Mouse (Mus musculus): ENCODE data around the gene Il12rb2. TPM values are rescaled to one million over a fixed set of nuclear protein-coding genes. Genes with fewer than 3 reads are reported as not detected.
A peak's percentile ranks its signal among the peaks of the same experiment; 100 is the strongest.

The Il12rb2 gene
- under 1 TPM in 3 of 4 experiments, not detected in 1; 0.14 to 0.19 (median 0.16) TPM for total RNA-seq (2022)

GRCm38 (mm10) chr6:67375982-67376391 is at the start of gene Il12rb2:
Gene Il12rb2 (minus strand): TSS chr6:67376188.
- no peak for DNase-seq (ENCODE audit: low spot score in 2 of 2)

DNA sequence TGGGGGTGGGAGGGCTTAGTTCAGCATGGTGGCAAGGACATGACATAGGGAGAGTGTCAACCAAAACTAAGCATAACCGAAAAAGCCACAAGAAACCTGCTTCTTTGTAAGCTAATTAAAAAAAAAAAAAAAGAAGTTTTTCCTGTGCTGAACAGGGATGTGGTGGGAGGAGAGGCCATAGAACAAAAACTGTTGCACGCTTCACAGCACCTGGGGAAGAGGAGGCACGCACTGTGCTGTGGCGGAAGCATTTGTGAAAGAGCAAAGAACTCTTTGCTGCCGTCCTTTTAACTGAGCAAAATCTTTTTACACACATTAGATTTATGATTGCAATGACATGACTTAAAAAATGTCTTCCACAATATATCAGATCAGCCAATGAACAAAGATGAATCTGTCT is 45.8 kb upstream of the Il12rb2 start:
- DNase-seq (ENCODE audit: low spot score in 2 of 2) = no peak

- DNase-seq (ENCODE audit: low spot score in 2 of 2) = no peak
These were observed 40.6 kb upstream of the Il12rb2 start for GRCm38 (mm10) chr6:67416557-67416956.

GRCm38 (mm10) chr6:67415276-67415675 is 39.3 kb upstream of the Il12rb2 start:
- no peak for DNase-seq (ENCODE audit: low spot score in 2 of 2)

DNA sequence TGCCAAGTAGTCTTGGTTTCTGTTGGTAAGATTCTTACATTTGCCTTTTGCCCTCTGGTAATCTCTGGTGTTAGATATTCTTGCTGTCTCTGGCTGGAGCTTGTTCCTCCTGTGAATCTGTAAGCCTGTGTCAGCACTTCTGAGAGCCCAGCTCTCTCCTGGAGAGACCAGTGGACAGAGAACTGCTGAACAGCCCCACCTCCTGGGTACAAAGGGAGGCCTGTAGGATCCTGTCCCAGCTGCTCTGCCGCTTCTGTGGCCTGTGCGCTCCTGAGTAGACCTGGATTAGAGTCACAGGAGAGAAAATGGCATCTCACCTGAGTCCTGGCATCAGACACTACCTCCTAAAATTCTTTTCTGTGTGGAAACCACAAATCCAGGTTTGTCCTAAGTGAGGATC is 37.4 kb upstream of the Il12rb2 start:
- DNase-seq (ENCODE audit: low spot score in 2 of 2) = no peak

DNA sequence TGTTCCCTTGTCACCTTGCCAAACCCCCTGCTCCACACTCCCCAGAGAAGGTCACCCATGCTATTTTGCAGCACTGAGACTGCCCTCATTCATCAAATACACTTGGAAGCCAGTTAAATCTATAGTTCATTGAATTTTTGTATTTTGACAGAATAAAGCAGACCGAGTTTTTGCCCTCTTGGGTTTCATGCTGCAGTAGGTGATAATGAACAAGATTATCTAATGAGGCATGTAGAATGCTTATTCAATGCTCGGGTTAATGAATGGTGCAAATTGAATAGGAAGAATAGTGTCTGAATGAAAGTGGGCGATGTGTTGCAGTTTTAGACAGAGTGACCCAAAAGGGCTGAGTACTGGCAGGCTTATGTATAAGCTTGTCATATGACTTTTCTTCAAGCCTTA is 29.3 kb upstream of the Il12rb2 start:
- no peak for DNase-seq (ENCODE audit: low spot score in 2 of 2)

GRCm38 (mm10) chr6:67399551-67399950 is 23.6 kb upstream of the Il12rb2 start:
- DNase-seq (ENCODE audit: low spot score in 2 of 2) = no peak

DNA sequence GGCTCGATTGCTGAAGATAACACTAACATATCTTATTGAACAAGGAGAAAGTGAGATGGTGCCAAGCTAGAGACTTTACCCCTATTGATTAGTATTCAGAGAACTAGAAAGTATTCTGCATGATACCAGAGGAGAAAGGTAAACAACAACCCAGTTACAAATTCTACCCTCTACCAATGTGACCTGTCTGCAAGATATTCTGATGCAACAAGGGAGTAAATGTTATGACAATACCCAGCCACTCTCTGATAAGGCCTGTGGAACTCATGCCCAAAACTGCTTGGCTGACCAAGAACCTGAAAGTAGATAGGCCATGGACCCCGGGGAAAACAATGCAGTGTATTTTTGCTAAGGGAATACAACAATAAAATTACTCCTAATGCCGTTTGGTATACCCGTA is 10.2 kb downstream of the Il12rb2 start:
- DNase-seq (ENCODE audit: low spot score in 2 of 2) = no peak

DNA sequence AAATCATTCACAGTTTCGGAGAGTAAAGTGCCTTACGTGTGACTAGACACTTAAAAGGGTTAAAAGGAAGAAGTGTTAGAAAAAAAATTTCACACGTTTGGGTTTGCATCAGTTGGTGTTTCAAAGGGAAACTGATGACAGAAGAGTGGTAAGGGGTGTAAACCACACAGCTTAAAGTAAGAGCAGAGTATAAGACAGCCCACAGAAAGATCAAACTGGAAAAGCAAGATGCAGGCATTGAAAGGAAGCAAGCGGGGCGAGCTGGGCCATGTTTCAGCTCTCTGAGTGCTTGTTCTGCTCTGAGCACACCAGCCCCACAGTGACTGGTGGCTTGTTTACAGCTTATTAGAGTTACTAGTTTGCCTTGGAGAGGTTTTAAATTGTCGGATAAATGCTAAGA is 27.9 kb downstream of the Il12rb2 start:
- DNase-seq (ENCODE audit: low spot score in 2 of 2) = no peak

- DNase-seq (ENCODE audit: low spot score in 2 of 2) = no peak
These were observed 36.5 kb downstream of the Il12rb2 start for GRCm38 (mm10) chr6:67339494-67339893.

- no peak for DNase-seq (ENCODE audit: low spot score in 2 of 2)
These were observed 38.0 kb downstream of the Il12rb2 start for GRCm38 (mm10) chr6:67337943-67338342.

- no peak for DNase-seq (ENCODE audit: low spot score in 2 of 2)
These were observed 52.2 kb downstream of the Il12rb2 start for GRCm38 (mm10) chr6:67323788-67324187.

- peak; percentile 41 to 43 for DNase-seq (ENCODE audit: low spot score in 2 of 2)
These were observed 57.5 kb downstream of the Il12rb2 start for GRCm38 (mm10) chr6:67318451-67318850.

- DNase-seq (ENCODE audit: low spot score in 2 of 2) = no peak
These were observed 58.1 kb downstream of the Il12rb2 start for GRCm38 (mm10) chr6:67317827-67318338.

DNA sequence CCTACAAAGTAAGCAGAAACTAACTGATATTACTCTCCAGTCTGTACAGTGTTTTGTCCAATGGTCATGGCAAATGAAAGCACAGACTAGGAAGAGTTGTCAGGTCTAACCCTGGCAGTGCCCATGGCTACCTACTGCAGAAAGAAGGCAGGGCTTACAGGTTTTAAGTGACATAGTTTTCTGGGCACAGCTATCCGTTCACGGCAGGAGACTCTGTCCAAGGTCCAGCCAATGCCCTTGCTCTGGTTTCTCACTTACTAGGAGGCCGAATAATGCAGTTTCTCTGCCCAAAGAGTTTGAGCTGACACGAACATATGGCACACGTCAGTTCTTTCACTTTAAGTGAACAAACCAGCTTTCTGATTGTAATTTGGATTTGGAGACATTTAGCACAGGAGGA is 58.9 kb downstream of the Il12rb2 start:
- DNase-seq (ENCODE audit: low spot score in 2 of 2) = no peak

DNA sequence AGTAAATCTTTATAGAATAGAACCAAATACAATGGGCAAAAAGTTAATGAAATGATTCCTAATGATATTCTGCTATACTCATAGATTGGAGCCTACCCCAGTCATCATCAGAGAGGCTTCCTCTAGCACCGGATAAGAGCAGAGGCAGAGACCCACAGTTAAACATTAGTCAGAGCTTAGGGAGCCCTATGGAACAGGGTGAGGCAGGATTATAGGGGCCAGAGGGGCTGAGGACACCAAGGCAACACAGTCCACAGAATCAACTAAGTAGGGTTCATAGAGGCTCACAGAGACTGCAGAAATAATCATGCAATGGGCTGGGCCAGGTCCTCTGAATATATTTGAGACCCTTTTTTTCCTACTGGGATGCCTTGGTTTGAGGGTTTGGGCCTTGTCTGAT is 61.3 kb downstream of the Il12rb2 start:
- no peak for DNase-seq (ENCODE audit: low spot score in 2 of 2)

DNA sequence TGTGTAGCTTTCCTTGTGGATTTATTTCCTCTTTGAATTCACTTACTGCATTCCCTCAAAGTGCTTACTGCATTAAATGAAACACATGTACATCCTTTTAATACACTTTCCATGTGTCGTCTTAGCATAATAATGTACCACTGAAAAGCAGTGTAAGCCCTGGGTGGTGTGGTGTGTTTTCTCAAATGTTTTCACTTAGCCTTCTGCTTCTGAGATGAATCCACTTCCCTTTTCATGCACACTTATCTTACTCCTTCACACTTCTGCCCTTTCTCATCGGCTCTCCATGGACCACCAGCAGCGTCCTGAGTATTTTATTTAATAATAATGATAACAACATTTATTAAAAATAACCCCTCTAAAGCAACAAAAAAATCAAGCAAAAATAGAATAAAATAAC is 66.2 kb downstream of the Il12rb2 start:
- no peak for DNase-seq (ENCODE audit: low spot score in 2 of 2)

DNA sequence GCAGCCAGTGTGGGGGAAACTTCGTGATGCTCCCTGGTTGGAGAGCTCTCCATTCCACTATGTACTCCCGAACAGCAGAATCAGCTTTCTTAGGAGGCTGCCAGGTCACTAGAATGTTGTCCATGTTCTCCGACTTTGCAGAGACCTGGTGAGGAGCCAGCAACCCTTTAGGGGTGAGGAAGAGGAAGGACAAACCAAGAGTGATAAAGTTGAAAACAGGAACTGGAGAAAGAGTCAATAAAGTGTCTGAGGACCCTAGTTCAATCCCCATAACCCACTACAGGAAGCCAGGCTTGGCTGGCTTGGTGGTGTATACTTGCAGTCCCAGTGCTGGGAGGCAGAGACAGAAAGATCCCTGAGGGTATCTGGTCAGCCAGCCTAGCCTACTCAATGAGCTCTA is 67.0 kb downstream of the Il12rb2 start:
- DNase-seq (ENCODE audit: low spot score in 2 of 2) = no peak

DNA sequence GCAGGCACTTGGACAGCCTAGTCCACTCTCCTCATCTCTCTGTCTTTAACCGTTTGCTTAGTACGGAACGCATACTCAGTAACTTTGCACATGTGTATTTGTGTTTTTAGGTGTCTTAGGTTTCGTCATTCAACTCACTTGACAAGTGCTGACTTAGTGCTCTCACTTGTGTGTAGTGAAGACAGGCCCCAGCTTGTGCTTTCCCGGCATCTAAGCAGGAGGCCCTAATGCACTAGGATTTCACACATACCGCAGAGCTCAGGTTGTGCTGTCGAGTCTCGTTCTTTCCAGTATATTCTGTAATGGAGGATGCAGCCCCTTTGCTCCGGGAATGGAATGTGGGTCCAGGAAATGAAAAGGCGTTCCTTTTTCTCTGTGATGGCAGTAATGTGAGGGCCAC is 72.8 kb downstream of the Il12rb2 start:
- no peak for DNase-seq (ENCODE audit: low spot score in 2 of 2)

- no peak for DNase-seq (ENCODE audit: low spot score in 2 of 2)
These were observed 73.5 kb downstream of the Il12rb2 start for GRCm38 (mm10) chr6:67302471-67302870.

- no peak for DNase-seq (ENCODE audit: low spot score in 2 of 2)
These were observed 74.8 kb downstream of the Il12rb2 start for GRCm38 (mm10) chr6:67301230-67301629.

DNA sequence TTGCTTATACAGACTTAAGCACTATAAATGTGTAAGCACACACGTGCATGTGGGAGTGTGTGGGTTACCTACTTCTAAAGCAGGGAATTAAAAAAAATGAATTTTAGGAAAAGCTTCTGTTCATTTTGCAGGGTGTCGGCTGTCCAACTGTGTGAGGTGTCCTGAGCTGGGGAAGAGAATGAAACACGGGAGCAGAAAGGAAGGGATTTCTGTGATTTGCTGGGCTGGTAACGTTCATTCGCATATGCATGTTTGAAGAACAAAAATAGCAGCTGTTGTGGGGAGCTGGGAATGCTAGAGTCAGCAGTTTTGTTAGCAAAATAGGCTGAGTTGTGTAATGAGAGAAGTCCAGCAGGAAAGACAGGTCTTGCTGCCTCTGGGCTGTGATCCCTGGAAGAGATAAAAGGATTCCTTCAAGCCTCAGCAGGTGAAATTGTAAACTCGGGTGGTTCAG is 75.3 kb downstream of the Il12rb2 start:
- DNase-seq (ENCODE audit: low spot score in 2 of 2) = peak in 1 of 2 experiments; percentile 53

DNA sequence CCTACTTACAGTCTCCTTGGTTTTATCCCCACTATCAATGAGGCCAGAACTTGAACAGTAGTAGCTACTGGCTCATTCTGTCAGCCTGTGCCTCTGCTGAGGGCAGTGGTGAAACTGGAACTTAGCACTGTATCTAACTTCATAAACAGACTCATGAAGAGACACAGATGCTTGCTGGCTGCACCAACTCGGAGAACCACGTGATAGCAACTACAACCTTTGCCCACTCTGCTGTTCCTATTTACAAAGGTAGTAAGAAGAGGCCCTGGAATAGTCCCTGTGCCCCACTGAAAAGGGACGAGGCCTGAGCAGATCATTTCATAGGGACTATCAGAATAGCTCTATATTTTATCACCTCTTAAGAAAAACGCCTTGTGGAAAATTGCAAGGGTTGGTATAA is 75.7 kb downstream of the Il12rb2 start:
- DNase-seq (ENCODE audit: low spot score in 2 of 2) = no peak

GRCm38 (mm10) chr6:67298742-67299141 is 77.2 kb downstream of the Il12rb2 start:
- DNase-seq (ENCODE audit: low spot score in 2 of 2) = no peak
